Mouse (Mus musculus): ENCODE data around the gene Lamc2. TPM values are rescaled to one million over a fixed set of nuclear protein-coding genes. Genes with fewer than 3 reads are reported as not detected.

Lamc2 gene
- polyA plus RNA-seq, 1 experiment from 2014 or later: 14.5 TPM

- no peak overlapping the region for H3K9ac ChIP-seq
- ATAC-seq (ENCODE audit: insufficient number of reproducible peaks, low FRiP score, low TSS enrichment, low read depth): no peak
- no peak overlapping the region for H3K27ac ChIP-seq (replicated peaks)
- H3K4me2 ChIP-seq (replicated peaks): no peak overlapping the region
- H3K4me1 ChIP-seq: peaks cover 19% of the 10 kb centered on the region; the same call in 1 of the 2 replicates
- no peaks in the 10 kb centered on the region for H3K9me3 ChIP-seq (replicated peaks)
- H3K27me3 ChIP-seq: peaks cover 26% of the 10 kb centered on the region; the same call in 1 of the 2 replicates
- WGBS: 69% methylated on average over 3 of the region's 3 CpGs
- H3K36me3 ChIP-seq: no peaks in the 10 kb centered on the region
- no peak overlapping the region for H3K4me3 ChIP-seq (replicated peaks)
Measured at GRCm38 (mm10) chr1:153075087-153075736, 111.0 kb downstream of the Lamc2 start.

- H3K4me3 ChIP-seq (replicated peaks): no peak overlapping the region
- no peak overlapping the region for H3K9ac ChIP-seq
- no peaks in the 10 kb centered on the region for H3K36me3 ChIP-seq
- peaks cover 19% of the 10 kb centered on the region; the same call in 1 of the 2 replicates for H3K4me1 ChIP-seq
- no peak overlapping the region for H3K4me2 ChIP-seq (replicated peaks)
- no peak overlapping the region for H3K27ac ChIP-seq (replicated peaks)
- ATAC-seq (ENCODE audit: insufficient number of reproducible peaks, low FRiP score, low TSS enrichment, low read depth): no peak
- H3K9me3 ChIP-seq (replicated peaks): no peaks in the 10 kb centered on the region
- peaks cover 26% of the 10 kb centered on the region; the same call in 1 of the 2 replicates for H3K27me3 ChIP-seq
- WGBS: 15% methylated on average over 9 of the region's 9 CpGs
Measured at GRCm38 (mm10) chr1:153073441-153073840, 112.8 kb downstream of the Lamc2 start.

Other genes starting within 250 kb of the Lamc2 start
- gene Nmnat2, start 231.5 kb downstream of the Lamc2 start, polyA plus RNA-seq (2015; fragmentation: Nextera tagmentation; extraction: Ambion mirVana): 2.5 and 2.8 TPM in 2 replicates
- gene Lamc1, start 146.3 kb upstream of the Lamc2 start, polyA plus RNA-seq (2015; fragmentation: Nextera tagmentation; extraction: Ambion mirVana): 48.4 and 54.2 TPM in 2 replicates
- gene Shcbp1l, start 238.7 kb upstream of the Lamc2 start, polyA plus RNA-seq (2015; fragmentation: Nextera tagmentation; extraction: Ambion mirVana): 0.24 and 0.42 TPM in 2 replicates